Mouse (Mus musculus) midbrain, embryonic 10.5 days (tissue): ENCODE results near the gene Gale. TPM values are rescaled to one million over a fixed set of nuclear protein-coding genes. Genes with fewer than 3 reads are reported as not detected.

ENCODE experiments used
- DNase-seq: peaks from one replicate; pipeline ENCODE4 v3.0.0-alpha.2; 2017; ENCODE audit warnings: low spot score
- H3K27ac ChIP-seq: fragments of 300-500 bp; sonication (generic); replicated peaks from 2 replicates; pipeline ENCODE4 v1.5.1; 2016; ENCODE audit warnings: mild to moderate bottlenecking
- H3K27me3 ChIP-seq: fragments of 300-500 bp; sonication (generic); 2 replicates; pipeline ENCODE4 v1.6.1; 2016; ENCODE audit warnings: low read depth, mild to moderate bottlenecking; ENCODE audit not compliant: poor library complexity, severe bottlenecking
- H3K36me3 ChIP-seq: fragments of 300-500 bp; sonication (generic); 2 replicates; pipeline ENCODE4 v1.6.1; 2016; ENCODE audit warnings: mild to moderate bottlenecking, moderate library complexity
- H3K4me1 ChIP-seq: fragments of 300-500 bp; sonication (generic); 2 replicates; pipeline ENCODE4 v1.6.1; 2016
- H3K4me3 ChIP-seq: fragments of 300-500 bp; sonication (generic); 2 replicates; pipeline ENCODE4 v1.5.1; 2016; ENCODE audit warnings: mild to moderate bottlenecking, moderate library complexity
- H3K9me3 ChIP-seq: fragments of 300-500 bp; sonication (generic); replicated peaks from 2 replicates; pipeline ENCODE4 v1.6.1; 2016; ENCODE audit warnings: mild to moderate bottlenecking
- WGBS: fragments of 180-500 bp; shearing (Covaris S2); methylation state at CpG from one replicate; pipeline ENCODE4 v1.1.7; 2016; 5-methylcytosine and 5-hydroxymethylcytosine counted together
- polyA plus RNA-seq: library from polyadenylated mRNA; unstranded; fragments of >200 nt; fragmentation: Nextera tagmentation; extraction: Ambion mirVana; gene quantifications from 2 replicates; pipeline ENCODE4 v1.2.1, GENCODE M21; 2016

Gale gene
- polyA plus RNA-seq, 1 experiment from 2014 or later: 47.2 TPM

DNA sequence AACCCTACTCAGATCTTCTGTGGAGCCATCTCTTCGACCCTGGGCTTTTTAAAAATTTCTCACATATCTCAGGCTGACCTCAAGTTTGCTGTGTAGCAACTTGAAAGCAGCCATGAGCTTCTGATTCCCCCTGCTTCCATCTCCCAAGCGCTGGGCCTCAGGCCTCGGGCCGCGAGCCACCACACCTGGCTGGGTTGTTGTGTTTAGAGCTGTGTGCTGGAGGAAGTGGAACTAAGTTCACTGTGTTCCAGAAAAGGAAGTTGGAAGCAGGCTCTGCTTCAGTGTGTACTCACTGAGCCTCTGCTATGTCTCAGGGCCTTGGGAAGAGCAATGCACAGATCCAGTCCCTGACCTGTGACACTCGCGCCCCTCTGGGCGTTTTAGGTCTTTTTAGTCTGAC, 15.4 kb upstream of the Gale start:
- no peak overlapping the region for H3K4me3 ChIP-seq
- H3K9me3 ChIP-seq: peaks cover 4% of the 10 kb centered on the region; the same call in 1 of the 2 replicates
- H3K27me3 ChIP-seq: no peaks in the 10 kb centered on the region
- no peak overlapping the region for H3K27ac ChIP-seq
- H3K36me3 ChIP-seq: peaks cover 23% of the 10 kb centered on the region
- no peak for DNase-seq
- 96% methylated on average over 8 of the region's 8 CpGs for WGBS
- peaks cover 20% of the 10 kb centered on the region for H3K4me1 ChIP-seq

DNA sequence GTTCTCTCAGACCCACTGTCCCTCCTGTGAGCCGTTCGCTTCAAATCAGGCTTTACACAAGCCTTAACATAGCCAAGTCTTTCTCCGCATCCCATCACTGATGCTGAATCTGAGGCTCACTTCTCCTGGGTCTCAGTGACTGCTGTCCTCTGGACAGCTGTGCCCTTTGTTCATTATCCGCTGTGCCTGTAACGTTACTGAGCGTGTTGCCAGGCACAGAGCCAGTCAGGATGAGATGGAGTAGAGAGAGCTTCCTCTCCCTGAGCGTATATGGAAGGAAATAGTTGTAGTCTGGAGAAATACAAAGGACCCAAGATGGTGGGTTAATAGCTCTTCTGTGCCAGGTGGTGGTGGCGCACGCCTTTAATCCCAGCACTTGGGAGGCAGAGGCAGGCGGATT, 14.1 kb upstream of the Gale start:
- WGBS: 92% methylated on average over 10 of the region's 10 CpGs
- peaks cover 4% of the 10 kb centered on the region; the same call in 1 of the 2 replicates for H3K9me3 ChIP-seq
- no peak overlapping the region for H3K4me3 ChIP-seq
- DNase-seq: no peak
- H3K36me3 ChIP-seq: peaks cover 29% of the 10 kb centered on the region
- H3K27ac ChIP-seq: no peak overlapping the region
- H3K27me3 ChIP-seq: no peaks in the 10 kb centered on the region
- H3K4me1 ChIP-seq: peaks cover 20% of the 10 kb centered on the region

DNA sequence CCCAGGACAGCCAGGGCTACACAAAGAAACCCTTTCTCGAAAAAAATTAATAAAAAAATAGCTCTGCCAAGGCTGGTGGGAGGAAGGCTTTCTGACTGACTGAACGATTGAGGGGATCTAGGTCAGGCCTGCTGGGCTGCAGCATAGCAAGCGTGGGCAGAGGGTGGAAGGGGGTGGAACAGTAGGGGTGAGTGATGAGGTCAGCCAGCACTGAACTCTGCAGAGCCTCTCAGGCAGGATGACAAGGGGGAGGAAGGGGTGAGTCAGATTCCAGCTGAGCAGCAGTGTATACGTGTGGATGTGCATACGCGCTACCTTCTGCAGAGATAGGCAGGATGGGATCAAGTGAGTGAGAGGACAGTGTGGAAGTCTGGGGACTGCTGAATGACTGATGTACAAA, 13.6 kb upstream of the Gale start:
- H3K27me3 ChIP-seq: no peaks in the 10 kb centered on the region
- peaks cover 32% of the 10 kb centered on the region for H3K36me3 ChIP-seq
- H3K27ac ChIP-seq: no peak overlapping the region
- no peak for DNase-seq
- WGBS: 77% methylated on average over 6 of the region's 6 CpGs
- peaks cover 4% of the 10 kb centered on the region; the same call in 1 of the 2 replicates for H3K9me3 ChIP-seq
- H3K4me1 ChIP-seq: peaks cover 20% of the 10 kb centered on the region
- no peak overlapping the region for H3K4me3 ChIP-seq

DNA sequence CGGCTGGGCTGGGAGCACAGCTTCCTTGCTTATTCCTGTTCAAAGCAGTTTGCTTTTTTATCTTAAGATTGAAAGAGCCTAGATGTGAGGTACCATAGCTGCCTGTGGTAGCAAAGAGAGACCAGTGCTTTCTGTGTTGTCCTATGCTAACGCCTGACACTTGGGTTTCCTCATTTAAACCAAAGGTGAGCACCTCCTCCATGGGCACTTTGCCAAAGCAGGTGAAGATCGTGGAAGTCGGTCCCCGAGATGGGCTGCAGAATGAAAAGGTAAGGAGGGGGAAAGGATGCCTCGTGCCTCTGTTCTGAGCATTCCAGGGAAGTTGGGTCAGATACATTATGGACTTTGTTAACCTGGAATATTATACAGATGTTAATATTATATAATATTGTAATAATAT, 13.2 kb upstream of the Gale start:
- no peak overlapping the region for H3K27ac ChIP-seq
- H3K9me3 ChIP-seq: peaks cover 4% of the 10 kb centered on the region; the same call in 1 of the 2 replicates
- 90% methylated on average over 6 of the region's 6 CpGs for WGBS
- no peak for DNase-seq
- no peak overlapping the region for H3K4me3 ChIP-seq
- H3K4me1 ChIP-seq: peaks cover 20% of the 10 kb centered on the region
- no peaks in the 10 kb centered on the region for H3K27me3 ChIP-seq
- peaks cover 36% of the 10 kb centered on the region for H3K36me3 ChIP-seq

DNA sequence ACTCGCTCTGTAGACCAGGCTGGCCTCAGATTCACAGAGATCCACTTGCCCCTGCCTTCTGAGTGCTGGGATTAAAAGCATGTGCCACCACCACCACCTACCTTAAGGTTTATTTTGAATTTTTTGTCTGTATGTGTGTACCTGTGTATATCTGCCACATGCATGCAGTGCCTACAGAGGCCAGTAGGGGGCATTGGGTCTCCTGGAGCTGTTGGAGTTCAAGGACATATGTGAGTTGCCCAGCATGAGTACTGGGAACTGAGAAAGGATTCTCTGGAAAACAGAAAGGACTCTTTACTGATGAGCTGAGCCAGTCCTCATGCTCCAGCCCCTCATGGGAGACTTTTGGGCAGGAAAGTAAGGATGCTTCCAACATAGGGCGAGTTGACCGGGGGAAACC, 12.0 kb upstream of the Gale start:
- Histone ChIP-seq H3K27ac (no peak overlapping the region), H3K36me3 (peaks cover 48% of the 10 kb centered on the region), H3K27me3 (no peaks in the 10 kb centered on the region), H3K9me3 (peaks cover 4% of the 10 kb centered on the region; the same call in 1 of the 2 replicates), H3K4me1 (peaks cover 11% of the 10 kb centered on the region), H3K4me3 (no peak overlapping the region)
- WGBS: 97% methylated on average over 3 of the region's 3 CpGs
- DNase-seq: no peak

DNA sequence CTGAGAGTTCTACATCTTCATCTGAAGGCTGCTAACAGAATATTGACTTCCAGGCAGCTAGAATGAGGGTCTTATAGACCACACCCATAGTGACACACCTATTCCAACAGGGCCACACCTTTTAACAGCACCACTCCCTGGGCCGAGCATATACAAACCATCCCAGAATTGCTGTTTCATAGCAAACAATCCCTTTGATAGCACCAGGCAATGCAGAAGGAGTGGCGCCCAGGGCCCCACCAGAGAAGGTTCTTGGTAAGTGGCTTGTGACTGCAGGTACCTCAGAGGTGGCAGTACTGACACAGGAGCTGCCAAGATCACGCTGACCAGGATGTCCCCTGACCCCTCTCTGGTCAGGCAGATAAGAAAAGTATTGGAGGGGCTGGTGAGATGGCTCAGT, 10.3 kb upstream of the Gale start:
- Histone ChIP-seq H3K27ac (no peak overlapping the region), H3K4me3 (no peak overlapping the region), H3K4me1 (peaks cover 1% of the 10 kb centered on the region), H3K27me3 (no peaks in the 10 kb centered on the region), H3K36me3 (peaks cover 48% of the 10 kb centered on the region), H3K9me3 (peaks cover 4% of the 10 kb centered on the region; the same call in 1 of the 2 replicates)
- WGBS: 85% methylated on average over 3 of the region's 3 CpGs
- no peak for DNase-seq

DNA sequence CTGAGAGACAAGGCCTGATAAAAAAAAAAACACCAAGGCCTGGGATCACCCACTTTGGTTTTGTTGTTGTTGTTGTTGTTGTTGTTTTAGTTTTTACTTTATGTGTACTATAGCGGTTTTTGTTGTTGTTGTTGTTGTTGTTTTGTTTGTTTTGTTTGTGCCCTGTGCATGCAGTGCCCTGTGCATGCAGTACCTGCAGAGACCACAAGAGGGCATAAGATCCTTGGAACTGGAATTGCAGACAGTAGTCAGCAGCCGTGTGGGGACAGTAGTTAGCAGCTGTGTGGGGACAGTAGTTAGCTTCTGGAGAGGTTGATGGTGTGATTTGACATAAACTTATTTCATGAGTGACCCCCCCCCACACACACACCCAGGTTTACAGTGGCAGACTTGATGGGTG, 9.3 kb upstream of the Gale start:
- Histone ChIP-seq H3K9me3 (peaks cover 4% of the 10 kb centered on the region; the same call in 1 of the 2 replicates), H3K27me3 (no peaks in the 10 kb centered on the region), H3K27ac (no peak overlapping the region), H3K4me3 (no peak overlapping the region), H3K36me3 (peaks cover 59% of the 10 kb centered on the region), H3K4me1 (peaks cover 5% of the 10 kb centered on the region)
- DNase-seq: peak; percentile 71
- WGBS: 19% methylated on average over 2 of the region's 2 CpGs

DNA sequence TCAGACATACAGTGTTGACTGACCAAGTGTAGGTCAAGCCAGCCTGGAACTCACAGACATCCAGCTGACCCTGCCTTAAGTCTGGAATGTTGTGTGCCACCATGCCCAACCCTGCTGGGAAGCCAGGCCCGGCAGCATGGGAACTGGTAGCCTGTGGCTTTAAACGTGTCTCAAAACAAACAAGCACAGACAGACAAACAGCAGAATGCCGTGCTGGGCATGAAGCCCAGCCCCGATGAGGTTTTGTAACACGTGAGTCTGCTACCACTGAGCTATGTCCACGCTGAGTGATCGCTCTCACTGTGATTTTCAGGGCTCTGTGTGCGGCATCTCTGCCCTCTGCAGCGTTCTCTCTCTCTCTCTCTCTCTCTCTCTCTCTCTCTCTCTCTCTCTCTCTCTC, 7.6 kb upstream of the Gale start:
- Histone ChIP-seq H3K36me3 (peaks cover 68% of the 10 kb centered on the region), H3K27ac (no peak overlapping the region), H3K9me3 (peaks cover 4% of the 10 kb centered on the region; the same call in 1 of the 2 replicates), H3K4me3 (no peak overlapping the region), H3K27me3 (no peaks in the 10 kb centered on the region), H3K4me1 (peaks cover 5% of the 10 kb centered on the region)
- no peak for DNase-seq
- WGBS: 82% methylated on average over 9 of the region's 9 CpGs

DNA sequence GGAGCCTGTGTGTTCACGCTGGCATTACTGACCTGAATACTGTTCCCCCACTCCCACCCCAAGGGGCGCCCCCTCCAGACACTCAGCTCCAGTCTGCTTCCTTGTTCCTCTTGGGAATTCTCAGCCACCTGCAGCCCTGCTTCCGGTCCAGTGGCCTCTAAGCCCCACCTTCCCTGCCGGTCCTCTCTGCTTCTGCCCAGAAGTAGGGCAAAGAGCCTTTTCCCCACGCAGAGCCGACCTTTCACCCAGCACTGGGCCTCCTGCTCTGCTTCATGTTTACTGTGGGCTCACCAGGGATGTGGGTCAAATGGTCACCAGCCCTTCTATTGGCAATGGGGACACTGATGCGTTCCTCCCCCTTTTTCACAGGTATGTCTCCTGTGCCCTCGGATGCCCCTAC, 5.2 kb upstream of the Gale start:
- no peak for DNase-seq
- H3K36me3 ChIP-seq: peaks cover 52% of the 10 kb centered on the region
- H3K27me3 ChIP-seq: no peaks in the 10 kb centered on the region
- no peak overlapping the region for H3K27ac ChIP-seq
- WGBS: 62% methylated on average over 8 of the region's 8 CpGs
- peaks cover 17% of the 10 kb centered on the region for H3K4me1 ChIP-seq
- no peak overlapping the region for H3K4me3 ChIP-seq
- no peaks in the 10 kb centered on the region for H3K9me3 ChIP-seq

DNA sequence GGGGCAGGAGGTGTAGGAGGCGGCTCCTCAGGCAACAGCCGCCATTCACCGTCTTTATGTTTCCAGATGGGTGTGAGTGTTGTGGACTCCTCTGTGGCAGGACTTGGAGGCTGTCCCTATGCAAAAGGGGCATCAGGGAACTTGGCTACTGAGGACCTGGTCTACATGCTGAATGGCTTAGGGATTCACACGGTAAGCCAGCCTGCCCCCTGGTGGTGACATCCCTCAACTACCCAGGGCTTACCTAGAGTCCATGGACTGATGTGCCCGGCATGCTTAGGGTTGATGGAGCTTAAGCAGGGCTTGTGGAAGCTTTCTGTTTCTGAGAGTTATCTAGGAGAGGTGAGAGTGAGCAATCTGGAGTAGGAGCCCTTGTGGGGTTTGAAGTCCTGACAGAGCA, 2.8 kb upstream of the Gale start:
- Histone ChIP-seq H3K36me3 (peaks cover 45% of the 10 kb centered on the region), H3K27ac (no peak overlapping the region), H3K4me3 (no peak overlapping the region), H3K9me3 (no peaks in the 10 kb centered on the region), H3K27me3 (no peaks in the 10 kb centered on the region; the same call in 1 of the 2 replicates), H3K4me1 (peaks cover 30% of the 10 kb centered on the region)
- peak; percentile 81 for DNase-seq
- 19% methylated on average over 5 of the region's 5 CpGs for WGBS

DNA sequence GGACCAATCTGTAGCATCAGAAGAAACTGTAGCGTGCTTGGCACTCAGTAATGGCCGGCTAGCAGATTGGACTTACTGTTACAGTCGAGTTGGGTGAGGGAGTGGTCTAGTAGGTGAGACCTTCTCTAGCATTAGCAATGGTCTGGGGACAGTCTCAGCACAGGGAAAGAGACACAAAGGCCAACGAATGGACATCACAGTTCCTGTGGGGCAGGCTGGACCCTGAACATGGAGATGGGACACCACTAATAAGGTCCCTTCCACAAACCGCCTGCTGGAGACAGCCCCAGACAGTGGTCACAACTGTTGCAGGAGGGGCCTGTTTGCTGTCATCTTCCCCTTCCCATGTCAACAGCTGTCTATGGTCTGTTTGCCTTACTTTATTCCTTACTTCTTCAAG, 1.8 kb upstream of the Gale start:
- DNase-seq: no peak
- H3K4me3 ChIP-seq: 0 out of 2 replicates have a peak overlapping the region, but pooled peaks have one; percentile 90
- WGBS: 87% methylated on average over 5 of the region's 5 CpGs

DNA sequence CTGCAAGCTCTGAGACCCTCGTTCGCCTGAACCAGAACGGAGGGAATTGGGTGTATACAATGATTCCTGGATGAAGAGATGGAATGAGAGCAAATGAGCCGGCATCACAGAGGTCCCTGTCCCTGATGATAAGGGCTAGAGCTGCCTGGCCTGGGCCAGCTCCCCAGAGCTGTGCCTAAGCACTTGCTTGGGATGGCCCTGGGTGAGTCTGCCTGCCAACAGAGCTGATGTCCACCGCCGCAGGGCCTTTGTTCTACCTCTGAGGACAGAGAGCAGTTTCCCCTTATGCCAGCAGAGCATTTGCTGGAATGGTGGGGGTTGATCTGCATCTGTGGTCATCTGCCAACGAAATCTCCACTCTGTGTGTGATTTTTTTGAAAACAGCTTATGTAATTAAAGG, 1.3 kb upstream of the Gale start:
- WGBS: 91% methylated on average over 7 of the region's 7 CpGs

More for the DNA sequence above, 1.8 kb upstream of the Gale start:
- Histone ChIP-seq H3K9me3 (no peaks in the 10 kb centered on the region), H3K27me3 (no peaks in the 10 kb centered on the region; the same call in 1 of the 2 replicates), H3K27ac (no peak overlapping the region), H3K36me3 (peaks cover 47% of the 10 kb centered on the region), H3K4me1 (peaks cover 30% of the 10 kb centered on the region)

DNA sequence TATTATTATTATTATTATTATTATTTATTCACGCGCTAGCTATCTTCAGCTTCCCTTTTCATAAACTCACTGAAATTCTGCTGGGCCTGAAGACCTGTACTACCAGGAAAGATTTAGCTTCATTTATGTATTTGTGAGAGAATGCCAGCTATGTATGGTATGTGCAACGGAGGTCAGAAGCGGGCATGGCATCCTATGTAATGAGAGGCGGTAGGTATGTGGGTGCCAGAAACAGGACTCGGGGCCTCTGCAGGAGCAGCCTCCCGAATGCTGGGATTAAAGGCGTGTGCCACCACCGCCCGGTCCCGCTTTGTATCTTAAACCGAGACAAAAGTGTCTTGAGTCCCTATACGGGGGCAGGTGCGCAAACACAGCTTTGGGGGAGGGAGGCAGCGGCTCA, 581 bp upstream of the Gale start:
- WGBS: 5% methylated on average over 15 of the region's 15 CpGs
- peak overlapping the region; percentile 90 for H3K4me3 ChIP-seq
- no peaks in the 10 kb centered on the region; the same call in 1 of the 2 replicates for H3K27me3 ChIP-seq
- DNase-seq: no peak
- no peaks in the 10 kb centered on the region for H3K9me3 ChIP-seq
- H3K4me1 ChIP-seq: peaks cover 30% of the 10 kb centered on the region
- H3K36me3 ChIP-seq: peaks cover 59% of the 10 kb centered on the region
- peak overlapping the region; percentile 92 for H3K27ac ChIP-seq

More for the DNA sequence above, 1.3 kb upstream of the Gale start:
- Histone ChIP-seq H3K27ac (no peak overlapping the region), H3K27me3 (no peaks in the 10 kb centered on the region; the same call in 1 of the 2 replicates), H3K4me3 (peak overlapping the region; percentile 90), H3K4me1 (peaks cover 30% of the 10 kb centered on the region), H3K36me3 (peaks cover 51% of the 10 kb centered on the region), H3K9me3 (no peaks in the 10 kb centered on the region)
- no peak for DNase-seq

DNA sequence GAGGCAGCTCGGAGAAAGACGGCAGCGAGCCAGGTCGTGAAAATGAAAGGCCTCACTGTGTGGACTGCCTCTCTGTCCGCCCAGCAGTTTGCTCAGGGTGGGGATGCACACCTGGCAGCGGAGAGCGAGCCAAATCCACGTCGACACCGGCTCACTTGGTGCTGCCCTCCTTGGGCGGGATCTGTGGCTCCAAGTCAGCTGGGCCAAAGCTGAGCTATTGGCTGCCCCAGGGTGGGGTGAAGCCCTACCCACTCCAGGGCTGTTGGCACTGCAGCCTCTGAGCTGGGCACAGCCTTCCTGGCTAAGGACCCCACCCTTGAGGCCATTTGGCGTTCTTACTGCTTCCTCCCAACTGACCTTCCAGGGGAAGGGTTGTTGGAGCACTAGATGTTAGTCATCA, 899 bp downstream of the Gale start:
- Histone ChIP-seq H3K27me3 (no peaks in the 10 kb centered on the region; the same call in 1 of the 2 replicates), H3K27ac (peak overlapping the region; percentile 92), H3K36me3 (peaks cover 61% of the 10 kb centered on the region), H3K4me3 (peak overlapping the region; percentile 90), H3K4me1 (peaks cover 37% of the 10 kb centered on the region), H3K9me3 (no peaks in the 10 kb centered on the region)
- WGBS: 4% methylated on average over 12 of the region's 12 CpGs
- no peak for DNase-seq
